Mouse (Mus musculus): ENCODE results near the gene Tssc4. TPM values are rescaled to one million over a fixed set of nuclear protein-coding genes. Genes with fewer than 3 reads are reported as not detected.

Gene Tssc4
- polyA plus RNA-seq, 1 experiment: 86.7 TPM

- Histone ChIP-seq H3ac (ENCODE audit: control insufficient read depth, insufficient read length, low read depth) (no peak within 1 kb of the TSS), H3K4me3 (ENCODE audit: insufficient read depth, poor library complexity, severe bottlenecking) (no peak within 1 kb of the TSS), H3K79me2 (ENCODE audit: control insufficient read depth, insufficient read depth) (no peaks in the 10 kb centered on the region), H3K36me3 (ENCODE audit: control insufficient read depth, insufficient read depth) (no peaks in the 10 kb centered on the region), H3K79me3 (ENCODE audit: low read depth) (no peaks in the 10 kb centered on the region), H3K27me3 (ENCODE audit: control insufficient read depth, insufficient read depth, insufficient read length) (peaks cover 5% of the 10 kb centered on the region)
- TF ChIP-seq CTCF (IDR thresholded peaks at IDR 0.05; ENCODE audit: control insufficient read depth, insufficient read depth, insufficient read length) (peak; percentile 57), MYOG (IDR thresholded peaks at IDR 0.05; ENCODE audit: control insufficient read depth, extremely low read depth, insufficient read length) (no peak)
Observed at GRCm38 (mm10) chr7:143094592-143095553, 25.8 kb downstream of the Tssc4 start, which contains the start of gene Trpm5. TSS of gene Trpm5 (minus strand) at chr7:143094642.

DNA sequence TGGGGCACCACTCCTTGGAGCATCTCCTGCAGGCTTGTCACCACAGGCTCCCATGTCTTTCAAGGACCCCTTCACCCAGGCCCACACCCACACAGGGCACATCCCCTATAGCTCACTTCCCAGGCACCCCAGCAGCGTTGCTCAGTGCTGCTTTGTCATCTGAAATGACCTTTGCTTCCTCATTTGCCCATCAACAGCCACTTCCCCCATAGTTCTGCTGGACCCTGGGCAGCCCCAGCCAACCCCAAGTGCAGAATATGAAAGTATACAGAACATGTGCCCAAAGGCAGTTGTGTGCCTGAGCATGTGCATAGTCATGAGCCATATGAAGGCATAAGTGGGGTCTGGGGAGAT lies 26.5 kb downstream of the Tssc4 start:
- Histone ChIP-seq H3K36me3 (ENCODE audit: control insufficient read depth, insufficient read depth) (no peaks in the 10 kb centered on the region), H3ac (ENCODE audit: control insufficient read depth, insufficient read length, low read depth) (no peak overlapping the region), H3K79me3 (ENCODE audit: low read depth) (no peaks in the 10 kb centered on the region), H3K27me3 (ENCODE audit: control insufficient read depth, insufficient read depth, insufficient read length) (no peaks in the 10 kb centered on the region), H3K79me2 (ENCODE audit: control insufficient read depth, insufficient read depth) (no peaks in the 10 kb centered on the region), H3K4me3 (ENCODE audit: insufficient read depth, poor library complexity, severe bottlenecking) (no peak overlapping the region)
- TF ChIP-seq MYOG (IDR thresholded peaks at IDR 0.05; ENCODE audit: control insufficient read depth, extremely low read depth, insufficient read length): no peak
- no peak for TF ChIP-seq FOSL1 (IDR thresholded peaks at IDR 0.05; ENCODE audit: insufficient read depth, low read length, poor library complexity, severe bottlenecking)
- TF ChIP-seq USF1 (IDR thresholded peaks at IDR 0.05; ENCODE audit: low read depth): no peak
- no peak for TF ChIP-seq CTCF (IDR thresholded peaks at IDR 0.05; ENCODE audit: control insufficient read depth, insufficient read depth, insufficient read length)
- TF ChIP-seq MAX (IDR thresholded peaks at IDR 0.05): no peak
- no peak for TF ChIP-seq MYOD1 (IDR thresholded peaks at IDR 0.05; ENCODE audit: control insufficient read depth, insufficient read length, low read depth)

DNA sequence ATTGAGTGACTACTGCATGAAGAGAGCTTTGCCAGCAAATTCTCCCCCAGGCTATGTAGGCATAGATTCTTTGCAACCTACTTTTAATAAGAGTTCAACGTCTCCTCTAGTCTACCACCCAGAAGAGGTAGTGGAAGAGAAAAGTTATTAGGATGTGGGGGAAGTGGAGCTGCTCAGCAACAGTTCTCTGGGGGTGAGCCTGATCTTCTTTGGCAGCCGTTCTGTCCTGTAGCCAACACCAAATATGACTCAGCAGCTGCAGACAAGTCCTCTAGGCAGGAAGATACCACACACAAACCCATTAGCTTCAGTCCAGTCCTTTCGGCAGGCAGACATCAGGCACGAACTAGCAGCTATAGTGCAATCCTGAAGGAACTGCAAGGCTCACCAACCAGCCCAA lies 31.7 kb downstream of the Tssc4 start:
- TF ChIP-seq MYOG (IDR thresholded peaks at IDR 0.05; ENCODE audit: control insufficient read depth, extremely low read depth, insufficient read length) (no peak), FOSL1 (IDR thresholded peaks at IDR 0.05; ENCODE audit: insufficient read depth, low read length, poor library complexity, severe bottlenecking) (no peak), USF1 (IDR thresholded peaks at IDR 0.05; ENCODE audit: low read depth) (no peak), CTCF (IDR thresholded peaks at IDR 0.05; ENCODE audit: control insufficient read depth, insufficient read depth, insufficient read length) (no peak), MYOD1 (IDR thresholded peaks at IDR 0.05; ENCODE audit: control insufficient read depth, insufficient read length, low read depth) (no peak), MAX (IDR thresholded peaks at IDR 0.05) (no peak), CEBPB (IDR thresholded peaks at IDR 0.05; ENCODE audit: low read depth) (no peak)
- Histone ChIP-seq H3K27me3 (ENCODE audit: control insufficient read depth, insufficient read depth, insufficient read length) (peaks cover 14% of the 10 kb centered on the region), H3K4me3 (ENCODE audit: insufficient read depth, poor library complexity, severe bottlenecking) (no peak overlapping the region), H3K79me2 (ENCODE audit: control insufficient read depth, insufficient read depth) (no peaks in the 10 kb centered on the region), H3K79me3 (ENCODE audit: low read depth) (no peaks in the 10 kb centered on the region), H3ac (ENCODE audit: control insufficient read depth, insufficient read length, low read depth) (no peak overlapping the region), H3K36me3 (ENCODE audit: control insufficient read depth, insufficient read depth) (no peaks in the 10 kb centered on the region)

GRCm38 (mm10) chr7:143105258-143105897 lies 36.3 kb downstream of the Tssc4 start:
- H3K36me3 ChIP-seq (ENCODE audit: control insufficient read depth, insufficient read depth): no peaks in the 10 kb centered on the region
- no peaks in the 10 kb centered on the region for H3K79me3 ChIP-seq (ENCODE audit: low read depth)
- no peaks in the 10 kb centered on the region for H3K79me2 ChIP-seq (ENCODE audit: control insufficient read depth, insufficient read depth)
- H3ac ChIP-seq (ENCODE audit: control insufficient read depth, insufficient read length, low read depth): no peak overlapping the region
- peaks cover 50% of the 10 kb centered on the region for H3K27me3 ChIP-seq (ENCODE audit: control insufficient read depth, insufficient read depth, insufficient read length)
- H3K4me3 ChIP-seq (ENCODE audit: insufficient read depth, poor library complexity, severe bottlenecking): no peak overlapping the region
- TF ChIP-seq CTCF (IDR thresholded peaks at IDR 0.05; ENCODE audit: control insufficient read depth, insufficient read depth, insufficient read length) (no peak), MAX (IDR thresholded peaks at IDR 0.05) (no peak), MYOD1 (IDR thresholded peaks at IDR 0.05; ENCODE audit: control insufficient read depth, insufficient read length, low read depth) (no peak), USF1 (IDR thresholded peaks at IDR 0.05; ENCODE audit: low read depth) (no peak), MYOG (IDR thresholded peaks at IDR 0.05; ENCODE audit: control insufficient read depth, extremely low read depth, insufficient read length) (no peak)

GRCm38 (mm10) chr7:143106062-143106461 lies 37.0 kb downstream of the Tssc4 start, which contains the start of gene Kcnq1:
TSS of gene Kcnq1 (plus strand) at chr7:143106362.
- Histone ChIP-seq H3K36me3 (ENCODE audit: control insufficient read depth, insufficient read depth) (no peaks in the 10 kb centered on the region), H3K4me3 (ENCODE audit: insufficient read depth, poor library complexity, severe bottlenecking) (no peak within 1 kb of the TSS), H3ac (ENCODE audit: control insufficient read depth, insufficient read length, low read depth) (no peak within 1 kb of the TSS), H3K79me3 (ENCODE audit: low read depth) (no peaks in the 10 kb centered on the region), H3K79me2 (ENCODE audit: control insufficient read depth, insufficient read depth) (no peaks in the 10 kb centered on the region), H3K27me3 (ENCODE audit: control insufficient read depth, insufficient read depth, insufficient read length) (peaks cover 50% of the 10 kb centered on the region)
- TF ChIP-seq MAX (IDR thresholded peaks at IDR 0.05): no peak
- TF ChIP-seq FOSL1 (IDR thresholded peaks at IDR 0.05; ENCODE audit: insufficient read depth, low read length, poor library complexity, severe bottlenecking): no peak
- TF ChIP-seq CTCF (IDR thresholded peaks at IDR 0.05; ENCODE audit: control insufficient read depth, insufficient read depth, insufficient read length): no peak
- no peak for TF ChIP-seq MYOG (IDR thresholded peaks at IDR 0.05; ENCODE audit: control insufficient read depth, extremely low read depth, insufficient read length)
- TF ChIP-seq MYOD1 (IDR thresholded peaks at IDR 0.05; ENCODE audit: control insufficient read depth, insufficient read length, low read depth): no peak
- TF ChIP-seq USF1 (IDR thresholded peaks at IDR 0.05; ENCODE audit: low read depth): no peak
- no peak for TF ChIP-seq CEBPB (IDR thresholded peaks at IDR 0.05; ENCODE audit: low read depth)

All from C2C12 (cell line).